Mouse (Mus musculus) heart, embryonic 15.5 days (tissue): ENCODE data around the gene Ddx51. TPM values are rescaled to one million over a fixed set of nuclear protein-coding genes. Genes with fewer than 3 reads are reported as not detected.

Source experiments
- ATAC-seq: fragments of 200-750 bp; cut with Nextera tagmentation; replicated peaks from 2 replicates; pipeline ENCODE4 v1.8.0; 2017; ENCODE audit warnings: low read depth, moderate TSS enrichment; ENCODE audit not compliant: insufficient number of reproducible peaks, insufficient read depth, low FRiP score
- H3K27ac ChIP-seq: fragments of 300-500 bp; sonication (generic); 2 replicates; pipeline ENCODE4 v1.5.1; 2015; ENCODE audit warnings: mild to moderate bottlenecking, inconsistent platforms
- H3K27me3 ChIP-seq: fragments of 300-500 bp; sonication (generic); 2 replicates; pipeline ENCODE4 v1.6.1; 2015; ENCODE audit warnings: inconsistent platforms
- H3K36me3 ChIP-seq: fragments of 300-500 bp; sonication (generic); 2 replicates; pipeline ENCODE4 v1.6.1; 2015; ENCODE audit warnings: mild to moderate bottlenecking, inconsistent platforms
- H3K4me1 ChIP-seq: fragments of 300-500 bp; sonication (generic); replicated peaks from 2 replicates; pipeline ENCODE4 v1.6.1; 2015; ENCODE audit warnings: inconsistent platforms
- H3K4me2 ChIP-seq: fragments of 300-500 bp; sonication (generic); 2 replicates; pipeline ENCODE4 v1.6.1; 2015; ENCODE audit warnings: inconsistent platforms, mild to moderate bottlenecking, moderate library complexity
- H3K4me3 ChIP-seq: fragments of 300-500 bp; sonication (generic); 2 replicates; pipeline ENCODE4 v1.5.1; 2015; ENCODE audit warnings: mild to moderate bottlenecking, inconsistent platforms
- H3K9ac ChIP-seq: fragments of 300-500 bp; sonication (generic); 2 replicates; pipeline ENCODE4 v1.6.1; 2015; ENCODE audit warnings: mild to moderate bottlenecking, inconsistent platforms
- H3K9me3 ChIP-seq: fragments of 300-500 bp; sonication (generic); replicated peaks from 2 replicates; pipeline ENCODE4 v1.6.1; 2016; ENCODE audit warnings: inconsistent platforms
- WGBS: fragments of 180-500 bp; shearing (Covaris S2); methylation state at CpG from one replicate; pipeline ENCODE4 v1.1.7; 2015; ENCODE audit warnings: mixed read lengths; 5-methylcytosine and 5-hydroxymethylcytosine counted together
- microRNA-seq: library from miRNA; unstranded; fragments of <30 nt; microRNA quantifications from one replicate; pipeline ENCODE4, GENCODE M21; 2016
- polyA plus RNA-seq: library from polyadenylated mRNA; unstranded; fragments of >200 nt; fragmentation: Nextera tagmentation; extraction: Ambion mirVana; gene quantifications from 2 replicates; pipeline ENCODE4 v1.2.1, GENCODE M21; 2015

Gene Ddx51
- polyA plus RNA-seq, 1 experiment from 2014 or later = 11.2 TPM

GRCm38 (mm10) chr5:110664750-110665269 is 11.6 kb downstream of the Ddx51 start:
- no peak overlapping the region for H3K27ac ChIP-seq
- H3K4me3 ChIP-seq = no peak overlapping the region
- 95% methylated on average over 2 of the region's 2 CpGs for WGBS
- H3K9me3 ChIP-seq = no peaks in the 10 kb centered on the region
- no peaks in the 10 kb centered on the region for H3K4me1 ChIP-seq
- H3K27me3 ChIP-seq = no peaks in the 10 kb centered on the region
- no peak for ATAC-seq
- no peak overlapping the region for H3K4me2 ChIP-seq
- peaks cover 73% of the 10 kb centered on the region for H3K36me3 ChIP-seq
- no peak overlapping the region for H3K9ac ChIP-seq

GRCm38 (mm10) chr5:110665486-110666121 is 12.4 kb downstream of the Ddx51 start:
- 59% methylated on average over 6 of the region's 6 CpGs for WGBS

GRCm38 (mm10) chr5:110682041-110682440 is 28.8 kb downstream of the Ddx51 start:
- H3K4me1 ChIP-seq = no peaks in the 10 kb centered on the region
- no peaks in the 10 kb centered on the region for H3K27me3 ChIP-seq
- WGBS = 91% methylated on average over 8 of the region's 8 CpGs
- H3K4me2 ChIP-seq = no peak overlapping the region
- ATAC-seq = no peak
- H3K36me3 ChIP-seq = peaks cover 88% of the 10 kb centered on the region
- H3K9ac ChIP-seq = no peak overlapping the region
- no peaks in the 10 kb centered on the region for H3K9me3 ChIP-seq
- no peak overlapping the region for H3K27ac ChIP-seq
- H3K4me3 ChIP-seq = no peak overlapping the region

More at GRCm38 (mm10) chr5:110665486-110666121, 12.4 kb downstream of the Ddx51 start:
- no peak overlapping the region for H3K4me2 ChIP-seq
- H3K9ac ChIP-seq = no peak overlapping the region
- no peaks in the 10 kb centered on the region for H3K9me3 ChIP-seq
- H3K4me3 ChIP-seq = no peak overlapping the region
- ATAC-seq = no peak
- no peaks in the 10 kb centered on the region for H3K4me1 ChIP-seq
- peaks cover 81% of the 10 kb centered on the region for H3K36me3 ChIP-seq
- H3K27ac ChIP-seq = no peak overlapping the region
- no peaks in the 10 kb centered on the region for H3K27me3 ChIP-seq

- no peak for ATAC-seq
- Histone ChIP-seq H3K4me1 (no peaks in the 10 kb centered on the region), H3K4me2 (no peak overlapping the region), H3K27ac (no peak overlapping the region), H3K9ac (no peak overlapping the region), H3K36me3 (peaks cover 90% of the 10 kb centered on the region), H3K9me3 (no peaks in the 10 kb centered on the region), H3K4me3 (no peak overlapping the region), H3K27me3 (no peaks in the 10 kb centered on the region)
- WGBS = 89% methylated on average over 4 of the region's 4 CpGs
These were observed 45.4 kb downstream of the Ddx51 start for GRCm38 (mm10) chr5:110698617-110699016.

- 61% methylated on average over 1 of the region's 1 CpGs for WGBS
- Histone ChIP-seq H3K27ac (no peak overlapping the region), H3K4me3 (no peak overlapping the region), H3K36me3 (peaks cover 90% of the 10 kb centered on the region), H3K4me2 (no peak overlapping the region), H3K27me3 (no peaks in the 10 kb centered on the region), H3K4me1 (no peaks in the 10 kb centered on the region), H3K9me3 (no peaks in the 10 kb centered on the region), H3K9ac (no peak overlapping the region)
- ATAC-seq = no peak
These were observed 50.8 kb downstream of the Ddx51 start for GRCm38 (mm10) chr5:110704004-110704403.

- 87% methylated on average over 4 of the region's 4 CpGs for WGBS
- no peak for ATAC-seq
- no peaks in the 10 kb centered on the region for H3K9me3 ChIP-seq
- H3K4me3 ChIP-seq = no peak overlapping the region
- no peaks in the 10 kb centered on the region for H3K27me3 ChIP-seq
- no peak overlapping the region for H3K4me2 ChIP-seq
- H3K9ac ChIP-seq = no peak overlapping the region
- no peak overlapping the region for H3K27ac ChIP-seq
- H3K36me3 ChIP-seq = peaks cover 61% of the 10 kb centered on the region
- H3K4me1 ChIP-seq = no peaks in the 10 kb centered on the region
These were observed 56.0 kb downstream of the Ddx51 start for GRCm38 (mm10) chr5:110709256-110709655.

Small RNAs within 50 kb of the gene (microRNA-seq; reads per million reads assigned to microRNA genes)
- 1.5 reads per million for gene Mir7026

Other genes with a start within 250 kb of the Ddx51 start
- gene Fbrsl1, start 204.9 kb upstream of the Ddx51 start, polyA plus RNA-seq = 6.6 and 11.6 TPM in 2 replicates
- 0.05 and 0.33 TPM in 2 replicates for gene Galnt9, start 109.1 kb upstream of the Ddx51 start, polyA plus RNA-seq
- 24.1 and 39.4 TPM in 2 replicates for gene Noc4l, start within 50 bp of the Ddx51 start, polyA plus RNA-seq
- gene Ep400, start 117.3 kb downstream of the Ddx51 start, polyA plus RNA-seq = 22.9 and 35.7 TPM in 2 replicates
- gene Pus1, start 127.2 kb downstream of the Ddx51 start, polyA plus RNA-seq = 27.2 and 34.2 TPM in 2 replicates
- gene Ulk1, start 156.6 kb downstream of the Ddx51 start, polyA plus RNA-seq = 9.2 and 15.9 TPM in 2 replicates
- gene Hscb, start 186.3 kb downstream of the Ddx51 start, polyA plus RNA-seq = 23.1 and 26.7 TPM in 2 replicates
- 12.9 and 17.4 TPM in 2 replicates for gene Chek2, start 186.5 kb downstream of the Ddx51 start, polyA plus RNA-seq
- 5.8 and 7.1 TPM in 2 replicates for gene Ttc28, start 226.4 kb downstream of the Ddx51 start, polyA plus RNA-seq